Mouse (Mus musculus): ENCODE data around the gene Hif3a. TPM values are rescaled to one million over a fixed set of nuclear protein-coding genes. Genes with fewer than 3 reads are reported as not detected.

Hif3a gene
- total RNA-seq, 2 experiments from 2014 or later, result 2.5 to 2.6 TPM

DNA sequence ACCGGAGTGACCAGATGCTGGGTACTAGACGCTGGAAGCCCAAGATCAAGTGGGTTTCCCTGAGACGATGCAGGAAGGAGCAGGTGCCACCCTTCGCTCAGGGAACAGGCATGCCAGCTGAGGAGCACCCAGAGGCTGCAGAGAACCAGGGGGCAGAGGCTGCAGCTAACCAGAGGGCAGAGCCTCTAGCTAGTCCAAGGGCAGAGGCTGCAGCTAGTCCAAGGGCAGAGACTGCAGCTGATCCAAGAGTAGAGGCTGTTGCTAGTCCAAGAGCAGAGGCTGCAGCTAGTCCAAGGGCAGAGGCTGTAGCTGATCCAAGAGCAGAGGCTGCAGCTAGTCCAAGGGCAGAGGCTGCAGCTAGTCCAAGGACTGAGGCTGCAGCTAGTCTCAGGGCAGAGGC lies 66.9 kb downstream of the Hif3a start:
- no peak for DNase-seq
- intact Hi-C loops (cut with DNase I), result loop anchor here (2.0 kb wide), 1 partner anchor 19 kb away; no protein-coding TSS in a partner anchor

DNA sequence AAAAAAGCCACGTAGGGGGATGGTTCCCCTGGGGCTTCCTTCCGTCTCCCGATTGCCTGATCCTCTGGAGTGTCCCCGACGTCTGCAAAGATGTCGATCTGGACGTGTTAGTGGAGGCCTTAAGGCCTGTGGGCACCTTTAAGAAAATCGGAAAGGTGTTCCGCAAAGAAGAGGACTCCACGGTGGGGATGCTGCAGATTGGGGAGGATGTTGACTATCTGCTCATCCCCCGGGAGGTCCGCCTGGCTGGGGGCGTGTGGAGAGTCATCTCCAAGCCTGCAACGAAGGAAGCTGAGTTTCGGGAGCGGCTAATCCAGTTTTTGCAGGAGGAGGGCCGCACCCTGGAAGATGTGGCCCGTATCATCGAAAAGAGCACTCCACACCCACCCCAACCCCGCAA lies 67.8 kb downstream of the Hif3a start:
- DNase-seq, result peak in 1 of 2 experiments; percentile 32
- intact Hi-C loops (cut with DNase I), result loop anchor here (2.0 kb wide), 1 partner anchor 18 kb away; no protein-coding TSS in a partner anchor

DNA sequence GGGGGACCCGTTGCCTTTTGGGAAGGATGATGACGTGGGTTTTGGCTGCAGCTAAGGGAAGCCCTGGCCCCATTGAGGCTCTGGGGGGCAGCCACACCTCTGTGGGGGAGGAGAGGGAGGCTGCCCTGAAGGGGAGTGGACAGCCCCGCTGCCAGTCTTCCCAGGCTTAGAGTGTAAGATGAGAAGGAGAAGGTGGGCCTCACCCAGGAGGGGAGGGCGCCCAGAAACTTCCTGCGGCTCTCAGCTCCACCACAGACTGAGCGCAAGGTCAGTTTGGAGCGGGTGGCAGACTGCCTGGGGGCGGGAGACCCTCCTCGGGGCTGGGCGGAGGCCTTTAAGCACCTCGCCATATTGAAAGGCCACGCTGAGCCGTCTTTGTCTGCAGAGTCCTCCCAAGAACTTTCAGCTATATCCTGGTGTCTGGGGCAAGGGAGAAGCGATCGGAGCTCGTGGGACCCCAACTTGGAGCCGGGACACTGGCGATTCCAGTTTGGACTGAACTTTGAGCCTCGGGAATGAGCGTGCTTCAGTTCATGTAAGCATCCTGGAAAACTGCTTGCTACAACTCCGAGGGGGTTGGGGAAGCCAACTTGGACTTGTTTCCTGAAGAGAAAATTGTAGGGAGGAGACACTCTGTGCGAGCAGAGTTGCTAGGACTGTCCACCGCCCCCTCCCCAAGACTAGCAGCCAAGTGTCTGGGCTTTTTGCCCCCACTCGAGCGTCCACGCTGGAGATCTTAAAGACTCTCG lies 68.4 kb downstream of the Hif3a start:
- intact Hi-C loops (cut with DNase I), result loop anchor here (2.0 kb wide), 1 partner anchor 17 kb away; no protein-coding TSS in a partner anchor
- peak; percentile 80 to 81 for DNase-seq

- no peak for DNase-seq
- intact Hi-C loops (cut with DNase I), result no loop called here
Measured at GRCm38 (mm10) chr7:16992451-16992807, 69.8 kb downstream of the Hif3a start, which contains the start of gene Ccdc8. TSS of gene Ccdc8 (plus strand) at chr7:16992708.

GRCm38 (mm10) chr7:16991681-16992450 lies 70.4 kb downstream of the Hif3a start:
- intact Hi-C loops (cut with DNase I), result no loop called here
- DNase-seq, result no peak

GRCm38 (mm10) chr7:16990006-16990744 lies 72.1 kb downstream of the Hif3a start:
- intact Hi-C loops (cut with DNase I), result no loop called here
- no peak for DNase-seq

- intact Hi-C loops (cut with DNase I), result no loop called here
- peak; percentile 66 to 74 for DNase-seq
Measured at GRCm38 (mm10) chr7:16988405-16988804, 73.8 kb downstream of the Hif3a start.

DNA sequence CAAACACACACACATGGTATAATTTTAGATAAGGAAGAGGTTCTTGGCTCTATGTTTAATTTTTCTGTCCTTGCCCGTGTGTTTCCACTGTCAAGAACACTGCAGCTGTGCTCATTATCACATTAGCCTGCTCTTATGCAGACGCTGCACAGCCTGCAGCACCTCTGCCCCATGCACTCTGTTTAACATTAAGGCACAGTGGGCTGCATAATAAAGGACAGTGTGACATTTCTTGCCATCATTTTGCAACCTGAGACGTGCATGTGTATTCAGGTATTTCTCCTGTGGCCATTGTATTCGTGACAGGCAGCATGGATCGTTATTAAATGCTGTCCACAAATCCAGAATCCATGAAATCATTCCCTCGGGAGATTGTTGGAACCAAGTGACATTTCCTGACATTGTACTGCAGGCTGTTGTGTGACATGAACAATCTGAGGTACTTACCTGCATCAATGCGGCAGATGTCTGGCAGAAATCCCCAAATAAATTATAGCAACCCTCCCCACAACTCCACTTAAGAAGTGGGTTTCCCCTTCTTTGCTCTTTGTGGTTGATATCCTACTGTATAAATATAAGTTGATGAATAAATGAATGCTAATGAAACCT lies 74.6 kb downstream of the Hif3a start:
- intact Hi-C loops (cut with DNase I), result no loop called here
- DNase-seq, result no peak

DNA sequence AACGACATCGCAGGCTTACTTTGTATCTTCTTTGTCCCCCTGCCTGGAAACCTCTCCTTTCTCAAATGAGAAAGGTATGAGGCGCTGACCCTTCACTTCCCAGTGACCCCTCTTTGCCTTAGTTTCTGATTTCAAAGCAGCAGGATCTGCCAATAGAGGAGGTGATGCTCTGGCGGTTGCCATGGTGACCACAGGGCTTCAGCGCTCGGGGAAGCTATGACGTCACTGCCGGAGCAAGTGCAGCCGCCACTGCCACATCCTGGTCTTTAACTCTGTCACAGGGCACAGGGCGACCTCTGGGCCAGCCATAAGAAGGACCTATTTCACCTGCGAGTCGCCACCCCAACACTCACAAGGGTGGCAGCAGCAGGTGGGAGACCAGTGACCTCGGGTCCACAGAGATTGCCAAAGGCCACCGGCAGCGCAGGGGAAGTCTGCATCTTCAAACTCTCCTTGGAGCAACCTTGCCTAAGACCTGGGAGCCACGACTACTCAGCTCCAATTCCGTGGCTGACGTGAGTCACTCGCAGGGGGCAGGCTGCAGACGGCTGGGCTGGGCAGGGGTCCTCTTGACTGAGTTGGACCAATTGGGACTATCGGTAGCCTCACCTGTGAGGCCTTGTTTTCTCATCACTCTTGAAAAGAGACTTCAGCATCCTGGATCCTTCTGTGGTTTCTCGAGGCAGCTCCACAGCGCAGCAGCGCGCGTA lies 79.2 kb downstream of the Hif3a start, which contains the start of gene Gm42372:
Gm42372 (plus strand) TSS at position 228 of the 710 bp plus-strand sequence.
- intact Hi-C loops (cut with DNase I), result no loop called here
- no peak for DNase-seq

Other genes starting within 250 kb of the Hif3a start
- gene Strn4, start 246.5 kb downstream of the Hif3a start, total RNA-seq (2021), result 10 to 100 TPM; 54.1 to 61.3 TPM
- gene Fkrp, start 245.7 kb downstream of the Hif3a start, total RNA-seq (2021), result 10 to 100 TPM; 47.2 to 49.1 TPM
- 10 to 100 TPM; 17.8 to 19.3 TPM for gene Prkd2, start 219.5 kb downstream of the Hif3a start, total RNA-seq (2021)
- gene Dact3, start 187.1 kb downstream of the Hif3a start, total RNA-seq (2021), result 10 to 100 TPM; 11.2 to 11.7 TPM
- 1 to 10 TPM in 1 of 2 experiments, under 1 TPM in 1; 0.54 to 1.3 TPM for gene Gng8, start 170.6 kb downstream of the Hif3a start, total RNA-seq (2021)
- gene Ptgir, start 155.9 kb downstream of the Hif3a start, total RNA-seq (2021), result 1 to 10 TPM; 2.9 TPM
- 100 to 1,000 TPM; 182 to 193 TPM for gene Calm3, start 138.3 kb downstream of the Hif3a start, total RNA-seq (2021)
- gene Pnmal2, start 117.7 kb downstream of the Hif3a start, total RNA-seq (2021), result 1 to 10 TPM; 3.4 to 3.9 TPM
- gene Pnmal1, start 102.7 kb downstream of the Hif3a start, total RNA-seq (2021), result not detected
- gene Gm42372, start 79.3 kb downstream of the Hif3a start, total RNA-seq (2021), result not detected
- gene Ccdc8, start 69.7 kb downstream of the Hif3a start, total RNA-seq (2021), result 1 to 10 TPM; 5.9 to 6.3 TPM
- gene Ppp5c, start 34.5 kb downstream of the Hif3a start, total RNA-seq (2021), result 100 to 1,000 TPM; 107 to 109 TPM
- under 1 TPM; 0.14 to 0.16 TPM for gene Psg16, start 11.6 kb upstream of the Hif3a start, total RNA-seq (2021)
- gene Ceacam3, start 87.9 kb upstream of the Hif3a start, total RNA-seq (2021), result not detected
- not detected for gene Psg29, start 141.1 kb upstream of the Hif3a start, total RNA-seq (2021)

Data from heart, postnatal 36 days (tissue).